Mouse (Mus musculus) bone marrow macrophage, adult 2 months (primary cell): ENCODE measurements at regions not wholly inside any gene's neighbourhood (a gene's known extent, or its start where the extent isn't known, plus 50 kb on each side); places are given as distances from the start of the nearest gene placed in this dataset.

Experiments used
- CTCF ChIP-seq: IDR thresholded peaks from 2 replicates; pipeline ENCODE4 v1.5.1; 2012; ENCODE audit warnings: low read depth, mild to moderate bottlenecking, low read length, moderate library complexity
- POLR2A ChIP-seq: IDR thresholded peaks from 2 replicates; pipeline ENCODE4 v1.6.1; 2012; ENCODE audit warnings: mild to moderate bottlenecking, low read depth, low read length, borderline replicate concordance

- no peak for TF ChIP-seq CTCF
- no peak for TF ChIP-seq POLR2A
These were observed 311.4 kb upstream of the Cxadr start for GRCm38 (mm10) chr16:77989791-77990325.
